Mouse (Mus musculus): ENCODE measurements around the gene Zfp536. TPM values are rescaled to one million over a fixed set of nuclear protein-coding genes. Genes with fewer than 3 reads are reported as not detected.

Gene Zfp536
- polyA plus RNA-seq, 1 experiment from 2014 or later, result 27.5 TPM

DNA sequence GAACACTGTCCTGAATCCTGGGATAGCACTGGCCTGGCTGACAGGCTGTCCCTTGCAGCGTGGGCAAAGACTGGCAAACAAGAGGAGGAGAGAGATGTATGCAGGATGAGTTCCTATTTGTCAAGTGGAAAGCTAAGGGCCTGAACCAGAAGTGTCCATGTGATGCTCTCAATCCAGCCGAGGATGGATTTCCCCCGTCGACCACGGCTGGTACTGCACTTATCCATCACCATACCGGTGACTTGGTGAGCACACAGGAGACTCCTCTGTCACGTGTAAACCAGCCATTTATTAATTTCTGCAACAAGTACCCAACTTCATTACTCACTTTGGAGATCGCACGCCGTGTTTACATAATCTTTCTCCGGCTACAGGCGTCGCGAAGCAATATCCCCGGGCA, 224.6 kb downstream of the Zfp536 start:
- Histone ChIP-seq H3K4me2 (no peak overlapping the region), H3K9me3 (ENCODE audit: control insufficient read depth, low read length) (no peaks in the 10 kb centered on the region), H3K9ac (ENCODE audit: low read length) (no peak overlapping the region), H3K36me3 (ENCODE audit: control insufficient read depth, insufficient read depth, low read length) (no peaks in the 10 kb centered on the region; the same call in 1 of the 2 replicates), H3K27ac (ENCODE audit: low read depth, low read length) (no peak overlapping the region), H3K4me1 (ENCODE audit: control insufficient read depth, insufficient read depth, low read length) (peaks cover 5% of the 10 kb centered on the region), H3K27me3 (ENCODE audit: control insufficient read depth, insufficient read depth, low read length) (no peaks in the 10 kb centered on the region), H3K4me3 (ENCODE audit: low read depth, low read length) (no peak overlapping the region)
- 77% methylated on average over 15 of the region's 15 CpGs for WGBS
- DNase-seq (ENCODE audit: low spot score, missing footprints) (no peak), ATAC-seq (ENCODE audit: low FRiP score) (no peak)

DNA sequence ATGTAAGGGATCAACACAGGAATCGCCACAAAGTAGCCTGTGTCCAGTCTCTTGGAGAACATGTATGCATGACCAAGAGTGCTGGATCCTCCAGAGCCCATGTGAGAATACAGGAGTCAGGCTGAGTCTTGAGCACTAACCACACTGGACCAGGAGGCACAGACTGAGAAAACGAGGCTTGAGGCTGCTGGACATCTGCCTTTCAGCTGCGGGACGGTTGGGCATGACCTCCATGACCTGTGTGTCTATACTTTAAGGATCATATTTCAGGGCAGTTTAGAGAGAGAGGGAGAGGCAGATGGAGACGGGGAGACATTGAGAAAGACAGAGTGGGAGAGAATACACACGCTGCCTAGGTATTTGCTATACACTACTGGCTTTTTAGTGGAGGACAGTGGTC, 229.4 kb downstream of the Zfp536 start:
- Histone ChIP-seq H3K27ac (ENCODE audit: low read depth, low read length) (no peak overlapping the region), H3K27me3 (ENCODE audit: control insufficient read depth, insufficient read depth, low read length) (no peaks in the 10 kb centered on the region), H3K9me3 (ENCODE audit: control insufficient read depth, low read length) (no peaks in the 10 kb centered on the region), H3K4me3 (ENCODE audit: low read depth, low read length) (no peak overlapping the region), H3K36me3 (ENCODE audit: control insufficient read depth, insufficient read depth, low read length) (no peaks in the 10 kb centered on the region; the same call in 1 of the 2 replicates), H3K4me1 (ENCODE audit: control insufficient read depth, insufficient read depth, low read length) (no peaks in the 10 kb centered on the region), H3K4me2 (no peak overlapping the region), H3K9ac (ENCODE audit: low read length) (no peak overlapping the region)
- DNase-seq (ENCODE audit: low spot score, missing footprints) (no peak), ATAC-seq (ENCODE audit: low FRiP score) (no peak)
- WGBS, result 38% methylated on average over 6 of the region's 6 CpGs

DNA sequence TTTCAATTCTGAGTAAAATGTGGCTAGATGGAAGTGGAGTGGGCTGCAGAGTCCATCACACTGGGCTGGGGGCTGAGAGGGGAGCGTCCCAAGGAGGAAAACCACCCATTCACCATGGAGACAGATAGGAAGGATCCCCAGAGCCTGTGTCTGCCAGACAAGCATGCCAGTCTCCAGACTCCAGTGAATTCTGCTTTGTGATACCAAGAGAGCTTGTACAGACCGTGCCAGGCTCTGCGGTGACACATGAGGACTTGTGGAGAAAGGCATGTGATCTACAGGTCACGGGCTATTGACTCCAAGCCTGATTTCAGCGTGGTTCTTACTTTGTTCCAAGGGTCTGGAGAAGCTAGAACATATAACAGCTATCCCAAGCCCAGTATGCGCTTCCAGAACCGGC, 230.5 kb downstream of the Zfp536 start:
- WGBS, result 90% methylated on average over 7 of the region's 7 CpGs
- H3K4me3 ChIP-seq (ENCODE audit: low read depth, low read length), result no peak overlapping the region
- DNase-seq (ENCODE audit: low spot score, missing footprints) (no peak), ATAC-seq (ENCODE audit: low FRiP score) (no peak)
- H3K27ac ChIP-seq (ENCODE audit: low read depth, low read length), result no peak overlapping the region
- H3K4me1 ChIP-seq (ENCODE audit: control insufficient read depth, insufficient read depth, low read length), result no peaks in the 10 kb centered on the region
- H3K36me3 ChIP-seq (ENCODE audit: control insufficient read depth, insufficient read depth, low read length), result no peaks in the 10 kb centered on the region
- H3K27me3 ChIP-seq (ENCODE audit: control insufficient read depth, insufficient read depth, low read length), result no peaks in the 10 kb centered on the region
- no peaks in the 10 kb centered on the region for H3K9me3 ChIP-seq (ENCODE audit: control insufficient read depth, low read length)
- H3K9ac ChIP-seq (ENCODE audit: low read length), result no peak overlapping the region
- no peak overlapping the region for H3K4me2 ChIP-seq

DNA sequence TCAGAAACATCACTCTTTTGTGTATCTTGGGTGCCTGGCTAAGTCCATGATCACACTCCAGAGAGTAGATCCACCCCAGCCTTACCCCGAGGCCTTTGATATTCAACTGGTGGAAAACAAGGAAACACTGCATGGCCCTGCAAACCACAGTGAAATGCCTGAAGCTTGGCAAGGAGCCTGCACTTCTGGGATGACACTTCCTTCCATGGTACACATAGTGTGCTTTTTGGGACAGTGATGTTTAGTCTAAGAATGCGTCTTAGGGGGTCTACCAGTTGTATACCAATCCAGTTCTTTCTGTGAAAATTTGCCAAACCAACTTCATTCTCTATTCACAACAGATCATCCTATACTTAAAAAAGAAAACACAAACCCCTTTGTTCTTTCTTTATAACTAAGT, 242.3 kb downstream of the Zfp536 start:
- ATAC-seq (ENCODE audit: low FRiP score) (no peak), DNase-seq (ENCODE audit: low spot score, missing footprints) (no peak)
- H3K36me3 ChIP-seq (ENCODE audit: control insufficient read depth, insufficient read depth, low read length), result no peaks in the 10 kb centered on the region
- 88% methylated on average over 2 of the region's 2 CpGs for WGBS
- no peak overlapping the region for H3K27ac ChIP-seq (ENCODE audit: low read depth, low read length)
- H3K27me3 ChIP-seq (ENCODE audit: control insufficient read depth, insufficient read depth, low read length), result no peaks in the 10 kb centered on the region
- H3K4me2 ChIP-seq, result no peak overlapping the region
- no peak overlapping the region for H3K9ac ChIP-seq (ENCODE audit: low read length)
- H3K4me1 ChIP-seq (ENCODE audit: control insufficient read depth, insufficient read depth, low read length), result no peaks in the 10 kb centered on the region
- H3K9me3 ChIP-seq (ENCODE audit: control insufficient read depth, low read length), result no peaks in the 10 kb centered on the region
- H3K4me3 ChIP-seq (ENCODE audit: low read depth, low read length), result no peak overlapping the region

DNA sequence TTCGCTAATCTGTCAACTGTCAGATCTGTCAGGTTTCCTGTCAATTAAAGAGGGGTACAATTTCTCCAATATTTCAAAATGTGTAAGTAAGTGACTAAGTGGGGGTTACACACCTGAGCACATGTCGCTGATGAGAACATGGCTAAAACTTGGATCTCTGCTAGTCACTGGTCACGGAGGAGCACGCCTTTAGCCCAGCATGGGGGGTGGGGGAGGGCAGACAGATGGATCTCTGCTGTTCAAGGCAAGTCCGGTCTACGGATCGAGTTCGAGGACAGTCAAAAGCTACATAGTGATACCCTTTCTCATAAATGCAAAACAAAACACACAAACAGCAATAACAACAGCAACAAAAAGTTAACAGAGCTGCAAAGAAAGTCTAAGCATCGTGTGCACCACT, 245.1 kb downstream of the Zfp536 start:
- Histone ChIP-seq H3K4me1 (ENCODE audit: control insufficient read depth, insufficient read depth, low read length) (no peaks in the 10 kb centered on the region), H3K27me3 (ENCODE audit: control insufficient read depth, insufficient read depth, low read length) (no peaks in the 10 kb centered on the region), H3K9ac (ENCODE audit: low read length) (no peak overlapping the region), H3K4me2 (no peak overlapping the region), H3K36me3 (ENCODE audit: control insufficient read depth, insufficient read depth, low read length) (no peaks in the 10 kb centered on the region), H3K4me3 (ENCODE audit: low read depth, low read length) (no peak overlapping the region), H3K9me3 (ENCODE audit: control insufficient read depth, low read length) (no peaks in the 10 kb centered on the region), H3K27ac (ENCODE audit: low read depth, low read length) (no peak overlapping the region)
- ATAC-seq (ENCODE audit: low FRiP score) (no peak), DNase-seq (ENCODE audit: low spot score, missing footprints) (no peak)
- 88% methylated on average over 9 of the region's 9 CpGs for WGBS

DNA sequence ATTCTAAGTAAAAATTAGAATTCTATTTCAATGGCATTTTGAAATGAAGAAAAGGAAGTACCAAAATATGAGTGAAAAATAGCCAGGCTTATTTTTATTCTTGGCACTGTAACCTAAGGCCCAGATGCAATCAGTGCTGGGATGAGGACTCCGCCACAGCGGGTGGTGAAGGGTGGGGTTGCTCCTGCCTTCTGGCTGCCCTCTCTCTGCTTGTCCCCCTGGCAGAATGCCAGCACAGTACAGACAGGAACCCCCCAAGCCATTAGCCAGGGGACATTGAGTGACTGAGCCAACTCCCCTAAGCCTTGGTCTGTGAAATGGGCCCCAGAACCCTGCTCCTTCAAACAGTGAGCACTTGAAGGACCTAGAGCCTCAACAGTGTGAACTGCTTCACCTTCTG, 245.6 kb downstream of the Zfp536 start:
- Histone ChIP-seq H3K9ac (ENCODE audit: low read length) (no peak overlapping the region), H3K27me3 (ENCODE audit: control insufficient read depth, insufficient read depth, low read length) (no peaks in the 10 kb centered on the region), H3K4me2 (no peak overlapping the region), H3K4me3 (ENCODE audit: low read depth, low read length) (no peak overlapping the region), H3K9me3 (ENCODE audit: control insufficient read depth, low read length) (no peaks in the 10 kb centered on the region), H3K27ac (ENCODE audit: low read depth, low read length) (no peak overlapping the region), H3K36me3 (ENCODE audit: control insufficient read depth, insufficient read depth, low read length) (no peaks in the 10 kb centered on the region), H3K4me1 (ENCODE audit: control insufficient read depth, insufficient read depth, low read length) (no peaks in the 10 kb centered on the region)
- 95% methylated on average over 2 of the region's 2 CpGs for WGBS
- ATAC-seq (ENCODE audit: low FRiP score) (no peak), DNase-seq (ENCODE audit: low spot score, missing footprints) (no peak)

DNA sequence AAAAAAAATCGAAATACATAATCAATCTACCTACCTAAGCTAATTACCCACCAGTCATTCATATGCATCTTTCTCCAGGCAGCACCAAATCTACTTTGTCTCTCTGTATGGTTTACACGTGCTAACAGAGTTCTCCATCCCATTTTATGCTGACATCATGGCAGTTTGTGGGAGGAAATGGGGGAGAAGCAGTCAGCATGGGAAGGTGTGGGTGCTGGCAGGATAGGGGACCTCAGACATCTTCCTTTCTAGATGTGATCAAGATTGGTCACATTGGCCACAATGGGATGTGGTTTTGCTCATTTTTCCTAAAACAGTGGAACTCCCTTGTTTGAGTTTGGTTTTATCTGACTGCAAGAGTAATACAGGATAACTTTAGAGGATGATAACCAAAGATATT, 252.0 kb downstream of the Zfp536 start:
- no peak overlapping the region for H3K4me2 ChIP-seq

DNA sequence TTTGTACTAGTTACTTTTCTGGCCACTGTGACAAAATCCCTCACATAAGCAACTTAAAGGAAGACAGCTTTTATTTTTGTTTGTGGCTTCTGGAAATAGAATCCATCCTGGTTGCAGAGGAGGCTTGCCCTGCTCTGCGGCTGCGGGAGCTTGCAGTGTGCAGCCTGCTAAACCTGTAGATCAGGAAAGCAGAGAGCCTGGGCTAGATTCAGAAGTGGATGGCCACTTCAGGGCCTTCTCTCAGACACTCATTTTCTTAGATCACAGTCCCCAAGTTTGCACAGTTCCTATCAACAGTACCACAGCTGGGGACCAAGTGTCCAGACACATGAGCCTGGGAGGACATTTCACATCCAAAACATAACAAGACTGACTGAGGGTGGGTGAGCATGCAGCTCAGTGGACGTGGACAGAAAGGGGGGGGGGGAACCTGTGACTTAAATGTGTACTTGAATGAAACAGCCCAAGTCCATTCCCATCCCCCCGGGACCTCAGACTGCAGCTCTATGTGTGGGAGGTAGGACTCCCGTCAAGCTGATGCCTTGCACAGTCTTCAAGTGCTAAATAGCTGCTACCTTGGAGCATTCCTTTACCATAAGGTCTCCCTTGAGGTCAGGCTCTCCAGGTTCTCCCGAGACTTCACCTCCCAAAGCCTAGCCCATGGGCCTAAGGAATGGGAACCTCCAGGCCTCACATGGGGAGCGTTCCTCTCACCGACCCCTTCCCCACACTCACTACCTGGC, 262.3 kb downstream of the Zfp536 start:
- 83% methylated on average over 8 of the region's 8 CpGs for WGBS
- Histone ChIP-seq H3K4me1 (ENCODE audit: control insufficient read depth, insufficient read depth, low read length) (peaks cover 5% of the 10 kb centered on the region), H3K4me3 (ENCODE audit: low read depth, low read length) (no peak overlapping the region), H3K36me3 (ENCODE audit: control insufficient read depth, insufficient read depth, low read length) (no peaks in the 10 kb centered on the region), H3K27me3 (ENCODE audit: control insufficient read depth, insufficient read depth, low read length) (no peaks in the 10 kb centered on the region), H3K4me2 (no peak overlapping the region), H3K9me3 (ENCODE audit: control insufficient read depth, low read length) (no peaks in the 10 kb centered on the region), H3K9ac (ENCODE audit: low read length) (no peak overlapping the region), H3K27ac (ENCODE audit: low read depth, low read length) (no peak overlapping the region)
- ATAC-seq (ENCODE audit: low FRiP score) (no peak), DNase-seq (ENCODE audit: low spot score, missing footprints) (no peak)

More for the DNA sequence above, 252.0 kb downstream of the Zfp536 start:
- Histone ChIP-seq H3K4me1 (ENCODE audit: control insufficient read depth, insufficient read depth, low read length) (no peaks in the 10 kb centered on the region), H3K27ac (ENCODE audit: low read depth, low read length) (no peak overlapping the region), H3K9ac (ENCODE audit: low read length) (no peak overlapping the region), H3K9me3 (ENCODE audit: control insufficient read depth, low read length) (no peaks in the 10 kb centered on the region), H3K27me3 (ENCODE audit: control insufficient read depth, insufficient read depth, low read length) (no peaks in the 10 kb centered on the region), H3K36me3 (ENCODE audit: control insufficient read depth, insufficient read depth, low read length) (no peaks in the 10 kb centered on the region), H3K4me3 (ENCODE audit: low read depth, low read length) (no peak overlapping the region)
- no peak for ATAC-seq (ENCODE audit: low FRiP score)
- DNase-seq (ENCODE audit: low spot score, missing footprints), result no peak
- WGBS, result 73% methylated on average over 2 of the region's 2 CpGs

DNA sequence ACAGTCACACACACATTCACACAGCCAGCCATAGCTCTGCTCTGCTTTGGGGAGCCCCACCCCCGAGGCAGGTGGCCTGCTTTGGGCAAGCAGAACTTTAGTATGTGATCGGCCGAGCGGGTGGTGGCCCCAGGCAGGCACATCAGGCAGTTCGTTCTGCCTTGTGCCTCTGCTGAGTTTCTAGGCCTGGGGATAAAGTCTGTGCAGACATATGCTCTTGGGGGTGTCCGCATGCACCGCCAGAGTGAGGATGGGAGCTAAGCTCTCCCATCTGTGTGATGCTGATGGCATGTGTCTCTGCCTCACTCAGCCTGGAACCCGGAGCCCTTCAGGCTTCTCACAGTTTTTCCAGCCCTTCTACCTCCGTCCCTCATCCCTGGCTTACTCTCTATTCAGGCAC, 263.7 kb downstream of the Zfp536 start:
- 68% methylated on average over 9 of the region's 9 CpGs for WGBS
- H3K4me1 ChIP-seq (ENCODE audit: control insufficient read depth, insufficient read depth, low read length), result peaks cover 5% of the 10 kb centered on the region
- no peak overlapping the region for H3K27ac ChIP-seq (ENCODE audit: low read depth, low read length)
- no peak for ATAC-seq (ENCODE audit: low FRiP score)
- no peaks in the 10 kb centered on the region for H3K9me3 ChIP-seq (ENCODE audit: control insufficient read depth, low read length)
- no peaks in the 10 kb centered on the region for H3K36me3 ChIP-seq (ENCODE audit: control insufficient read depth, insufficient read depth, low read length)
- no peaks in the 10 kb centered on the region for H3K27me3 ChIP-seq (ENCODE audit: control insufficient read depth, insufficient read depth, low read length)
- DNase-seq (ENCODE audit: low spot score, missing footprints), result no peak
- no peak overlapping the region for H3K4me3 ChIP-seq (ENCODE audit: low read depth, low read length)
- no peak overlapping the region for H3K4me2 ChIP-seq
- H3K9ac ChIP-seq (ENCODE audit: low read length), result no peak overlapping the region

Data from midbrain, embryonic 11.5 days (tissue).